Mouse (Mus musculus) bone marrow macrophage, adult 2 months (primary cell): ENCODE measurements at regions not wholly inside any gene's neighbourhood (a gene's known extent, or its start where the extent isn't known, plus 50 kb on each side); places are given as distances from the start of the nearest gene placed in this dataset.

ENCODE experiments used
- CTCF ChIP-seq: IDR thresholded peaks from 2 replicates; pipeline ENCODE4 v1.5.1; 2012; ENCODE audit warnings: low read depth, mild to moderate bottlenecking, low read length, moderate library complexity
- POLR2A ChIP-seq: IDR thresholded peaks from 2 replicates; pipeline ENCODE4 v1.6.1; 2012; ENCODE audit warnings: mild to moderate bottlenecking, low read depth, low read length, borderline replicate concordance

DNA sequence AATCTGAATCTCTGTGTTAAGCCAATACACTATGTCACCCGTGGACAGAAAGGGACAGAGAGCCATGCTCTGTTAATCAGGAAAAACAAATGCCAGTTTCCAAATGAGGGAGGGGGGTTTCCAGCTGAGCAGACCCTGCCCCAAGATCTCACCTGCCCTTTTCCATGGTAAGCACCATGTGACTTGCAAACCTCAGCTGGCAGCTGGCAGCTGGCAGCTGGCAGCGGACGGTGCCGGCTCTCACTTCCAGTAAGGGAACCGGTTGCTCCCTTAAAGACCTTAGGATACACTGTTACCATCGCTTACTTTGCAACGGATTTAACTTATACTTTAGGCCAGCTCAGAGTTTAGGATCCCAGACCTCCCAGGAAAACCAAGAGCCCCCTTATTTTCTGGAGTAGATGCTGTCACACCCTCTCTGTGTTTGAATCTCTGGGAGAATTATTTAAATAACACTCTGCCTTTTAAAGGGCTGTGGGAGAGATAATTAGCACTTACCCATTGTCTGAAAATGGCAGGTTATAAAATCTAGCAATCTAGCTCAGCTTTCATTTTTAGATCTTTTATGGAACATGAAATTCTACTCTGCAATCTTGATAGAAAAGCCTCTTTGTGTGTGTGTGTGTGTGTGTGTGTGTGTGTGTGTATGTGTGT is 131.7 kb downstream of the Drd1 start:
- TF ChIP-seq POLR2A, result no peak
- TF ChIP-seq CTCF, result no peak
